Mouse (Mus musculus) stomach, postnatal 0 days (tissue): ENCODE results near the gene Scn7a.

ENCODE experiments used
- CTCF ChIP-seq: IDR thresholded peaks from 2 replicates; pipeline ENCODE4 v1.5.1; 2016; ENCODE audit warnings: antibody characterized with exemption, low read depth, mild to moderate bottlenecking, moderate library complexity
- EP300 ChIP-seq: optimal IDR thresholded peaks from 2 replicates; pipeline ENCODE3; 2016; ENCODE audit warnings: antibody characterized with exemption

DNA sequence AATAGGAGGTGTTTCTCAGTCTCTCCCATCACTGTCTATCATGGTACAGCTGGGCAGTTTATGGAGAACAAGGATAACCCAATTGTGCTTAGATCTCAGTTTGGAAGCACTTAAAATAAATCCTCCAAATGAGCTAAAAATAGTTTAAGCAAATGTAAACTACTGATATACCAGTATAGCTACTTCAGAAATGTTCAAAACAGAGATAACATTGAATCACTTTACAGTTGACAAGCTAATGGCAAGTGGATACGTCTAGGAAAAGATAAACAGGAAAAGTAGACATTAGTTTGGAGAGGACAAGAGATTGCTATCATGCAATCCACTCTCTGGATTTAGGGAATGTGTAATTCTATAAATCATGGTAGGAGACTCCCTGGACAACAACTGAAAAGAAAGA, 19.5 kb downstream of the Scn7a start:
- no peak for TF ChIP-seq CTCF
- no peak for TF ChIP-seq EP300
